ENCODE assay signal across 27 mouse cellular contexts in the genomic region with DNA sequence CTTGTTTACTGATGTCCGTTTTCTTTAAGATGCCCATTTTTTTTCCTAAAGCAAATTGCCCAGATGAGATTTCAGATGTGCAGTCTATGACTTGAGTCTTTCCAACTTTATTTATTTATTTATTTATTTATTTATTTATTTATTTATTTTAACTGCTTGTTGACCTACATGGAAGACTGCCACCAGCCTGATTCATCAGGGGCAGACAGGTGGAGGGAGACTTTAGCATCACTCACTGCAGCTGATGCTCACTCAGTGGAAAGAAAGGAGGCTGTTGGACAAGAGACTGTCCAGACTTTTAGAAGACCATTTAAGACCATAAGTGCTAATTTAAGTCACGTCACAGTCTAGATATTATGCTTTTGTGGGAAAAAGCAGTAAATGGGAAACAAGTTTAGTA.
"Had no signal": no experiment of that assay in that cellular context is flagged by ENCODE, and none has a peak within 500 bp of the region (broad histone marks: within the 10 kb centered on the region; RNA-seq: fewer than 3 reads in every experiment).

No protein-coding gene starts in this region.

- H3K27ac ChIP-seq: gastrocnemius, adult 2 months; heart, embryonic 10.5 days; hindbrain, embryonic 10.5 days; hindbrain, embryonic 12.5 days; hindbrain, embryonic 14.5 days; intestine, embryonic 15.5 days; limb, embryonic 10.5 days; limb, embryonic 12.5 days; liver, embryonic 13.5 days; liver, embryonic 15.5 days had no signal

- ATAC-seq: hindbrain, embryonic 16.5 days; inflammation-experienced regulatory T-cells, adult 6 months; intestine, embryonic 15.5 days; intestine, postnatal 0 days; liver, postnatal 0 days had no signal

- H3K4me3 ChIP-seq: gastrocnemius, adult 2 months; heart, embryonic 10.5 days; heart, embryonic 12.5 days; hindbrain, embryonic 10.5 days; hindbrain, embryonic 12.5 days; intestine, embryonic 15.5 days; limb, embryonic 10.5 days; limb, embryonic 12.5 days; liver, embryonic 13.5 days; liver, embryonic 15.5 days had no signal

- DNase-seq: gastrocnemius, adult 2 months; gastrocnemius, postnatal 10 days; gastrocnemius, postnatal 25 days; heart, adult 18-20 months; heart, postnatal 10 days; heart, postnatal 4 days; kidney, adult 18-20 months; kidney, adult 8-10 months; kidney, postnatal 10 days; kidney, postnatal 25 days; kidney, postnatal 4 days; layer of hippocampus, adult 9-11 months; liver; liver, embryonic 13.5 days; liver, postnatal 0 days had no signal
